Mouse (Mus musculus) T-helper 1 cell (primary cell): ENCODE results near the gene Crispld2.

ENCODE experiments used
- in situ Hi-C: fragments of 300-600 bp; cut with MboI, MseI; formaldehyde crosslinking; loops from one replicate; pipeline ENCODE4 v1.15.1; 2025; ENCODE audit warnings: high pct_unique_total_duplicates

Crispld2 gene

DNA sequence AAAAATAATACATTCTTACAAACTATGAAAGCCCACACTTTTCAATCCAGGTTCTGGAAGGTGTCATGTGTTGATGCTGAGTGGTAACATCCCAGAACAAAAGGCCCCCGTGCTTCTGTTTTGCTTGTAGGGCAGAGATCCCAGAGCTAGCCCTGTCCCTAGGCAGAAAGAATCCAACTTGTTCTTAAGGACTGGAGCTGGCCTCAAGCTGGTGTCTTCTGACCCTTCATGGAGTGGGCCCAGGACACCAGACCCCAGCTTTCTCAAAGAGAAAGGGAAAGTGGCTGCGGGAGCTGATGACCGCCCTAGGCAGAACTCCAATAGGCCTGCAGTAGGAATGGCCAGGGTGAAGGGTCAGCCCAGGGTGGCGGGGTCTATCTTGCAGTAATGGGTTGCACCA lies 5.0 kb downstream of the Crispld2 start:
- in situ Hi-C loops, result loop anchor here (5.0 kb wide), 1 partner anchor 65 kb away; no protein-coding TSS in a partner anchor

DNA sequence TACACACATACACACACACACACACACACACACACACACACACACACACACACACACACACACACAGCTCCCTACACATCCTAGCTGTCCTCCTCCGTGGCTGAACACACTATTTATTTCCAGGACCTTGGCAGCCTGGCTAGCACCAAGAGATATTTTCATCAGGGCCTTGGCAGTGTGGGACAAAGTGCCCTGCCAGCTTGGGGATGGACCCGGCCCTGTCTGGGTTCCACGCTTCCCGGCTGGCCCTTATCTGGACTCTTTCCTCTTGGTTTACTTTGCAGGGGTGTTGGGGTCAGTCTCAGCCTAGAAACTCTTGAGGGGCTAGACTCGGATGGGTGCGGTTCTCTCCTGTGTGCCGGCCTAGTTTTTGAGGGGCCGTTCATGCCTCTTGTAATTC lies 8.2 kb downstream of the Crispld2 start:
- in situ Hi-C loops, result no loop called here

DNA sequence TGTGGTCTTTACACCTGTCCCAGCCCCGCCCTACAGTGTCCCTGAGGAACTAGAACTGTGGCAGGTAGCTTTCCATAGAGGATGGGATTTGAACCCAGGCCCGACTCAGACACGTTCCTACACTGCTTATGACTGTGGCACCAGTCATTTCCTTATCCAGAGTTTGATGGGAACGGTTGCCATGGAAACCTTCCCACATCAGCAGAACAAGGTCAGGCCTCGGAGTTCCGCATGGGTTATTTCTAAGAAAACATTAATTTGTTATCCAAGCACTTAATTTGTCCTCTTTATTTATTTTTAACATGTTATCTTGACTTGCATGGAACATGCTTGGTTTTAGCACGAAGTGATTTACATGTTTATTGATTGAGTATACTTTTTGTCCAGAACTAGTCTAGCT lies 9.5 kb downstream of the Crispld2 start:
- in situ Hi-C loops, result no loop called here

DNA sequence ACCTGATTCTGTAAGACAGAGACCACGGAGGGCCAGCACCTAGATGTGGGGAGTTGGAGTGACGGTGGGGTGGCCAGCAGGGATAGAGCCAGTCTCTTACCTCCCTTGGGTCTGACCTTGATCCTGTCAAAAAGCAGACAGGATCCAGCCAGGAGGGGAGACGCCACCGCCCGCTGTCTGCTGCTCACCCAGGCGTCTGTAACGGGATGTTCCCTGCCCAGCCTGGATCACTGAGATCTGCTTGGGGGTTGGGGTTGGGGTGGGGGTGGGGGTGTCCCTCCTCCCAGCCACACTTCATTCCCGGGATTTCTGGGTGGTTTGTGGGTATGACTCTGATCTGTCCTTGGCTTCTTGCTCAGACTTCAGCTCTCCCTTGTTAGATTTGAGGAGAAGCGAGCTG lies 10.1 kb downstream of the Crispld2 start:
- in situ Hi-C loops, result no loop called here

DNA sequence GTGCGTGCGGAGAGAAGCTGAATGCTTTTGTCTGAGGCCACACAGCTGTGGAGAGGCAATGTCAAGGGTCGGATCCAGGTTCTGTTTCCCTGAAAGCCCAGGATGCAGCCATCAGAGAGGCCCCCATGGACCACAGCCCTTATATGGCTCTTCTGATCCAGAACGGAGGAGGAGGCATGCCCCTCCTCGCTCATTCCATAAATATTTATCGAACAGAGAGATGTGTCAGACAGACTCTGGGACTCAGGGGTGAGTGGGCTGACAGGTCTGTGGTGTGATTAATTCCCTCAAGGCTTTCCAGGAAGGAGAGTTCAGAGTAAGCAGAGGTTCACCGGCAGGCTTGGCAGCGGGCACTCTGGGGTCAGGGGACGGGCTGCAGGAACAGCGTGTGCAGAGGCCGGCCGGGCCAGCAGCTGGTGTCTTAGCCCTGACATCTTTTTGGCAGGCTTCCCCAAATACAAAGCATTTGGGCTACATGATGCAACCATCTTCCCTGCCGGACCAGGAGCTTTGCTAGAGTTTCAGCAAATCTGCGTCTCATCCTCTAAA lies 12.0 kb downstream of the Crispld2 start:
- in situ Hi-C loops, result no loop called here

DNA sequence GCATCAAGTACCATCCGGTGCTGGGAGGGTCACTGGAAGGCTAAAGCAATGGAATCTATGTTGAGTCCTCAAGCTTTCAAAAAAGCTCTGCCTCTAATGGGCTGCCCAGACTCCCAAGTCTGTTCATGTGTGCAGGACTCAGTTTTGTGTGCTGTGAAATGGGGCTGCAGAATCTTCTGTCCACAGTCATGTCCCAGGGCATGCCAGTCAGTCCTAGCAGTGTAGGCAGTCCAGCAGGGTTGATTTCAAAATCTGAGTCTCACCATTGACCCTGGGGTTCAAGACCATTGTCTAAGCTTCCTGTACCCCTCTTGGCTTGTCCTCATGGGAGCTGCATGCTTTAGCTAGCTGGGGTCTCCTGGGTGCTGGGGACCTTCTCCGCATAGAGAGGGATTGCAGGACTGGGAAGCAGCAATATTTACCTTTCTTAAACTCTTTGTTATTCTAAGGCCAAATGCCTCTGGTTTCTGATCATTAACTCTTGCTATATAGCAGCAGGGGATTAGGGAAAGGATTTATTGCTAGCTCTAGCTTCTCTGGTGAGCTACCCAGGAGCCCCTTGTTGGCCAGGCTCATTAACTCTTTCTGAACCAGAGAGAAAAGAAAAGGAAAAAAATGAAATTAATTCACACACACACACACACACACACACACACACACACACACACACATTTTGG lies 12.6 kb downstream of the Crispld2 start:
- in situ Hi-C loops, result no loop called here

DNA sequence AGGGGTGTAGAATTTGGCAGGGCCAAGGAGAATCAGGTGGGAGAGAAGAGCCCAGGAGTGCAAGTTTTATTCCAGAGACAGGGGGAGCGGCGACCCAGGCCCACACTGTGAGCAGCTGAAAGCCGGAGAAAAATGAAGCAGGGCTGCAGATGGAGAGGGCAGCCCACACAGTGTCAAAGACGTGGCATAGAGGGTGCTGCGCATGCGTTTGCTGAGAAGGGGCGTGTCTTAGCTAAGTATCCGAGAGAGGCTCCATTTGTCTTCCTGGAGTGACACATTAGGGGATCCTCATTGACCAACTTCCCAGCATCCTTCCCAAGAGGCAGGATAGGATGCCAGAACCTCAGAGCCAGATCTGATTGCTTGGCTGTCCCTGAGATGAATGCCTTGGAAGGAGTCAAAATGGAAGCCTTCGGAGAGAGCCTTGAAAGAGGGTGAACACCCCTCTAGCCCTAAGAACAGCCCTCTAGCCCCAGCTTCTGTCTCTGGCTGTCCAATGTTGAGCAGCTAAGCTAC lies 14.5 kb downstream of the Crispld2 start:
- in situ Hi-C loops, result no loop called here

DNA sequence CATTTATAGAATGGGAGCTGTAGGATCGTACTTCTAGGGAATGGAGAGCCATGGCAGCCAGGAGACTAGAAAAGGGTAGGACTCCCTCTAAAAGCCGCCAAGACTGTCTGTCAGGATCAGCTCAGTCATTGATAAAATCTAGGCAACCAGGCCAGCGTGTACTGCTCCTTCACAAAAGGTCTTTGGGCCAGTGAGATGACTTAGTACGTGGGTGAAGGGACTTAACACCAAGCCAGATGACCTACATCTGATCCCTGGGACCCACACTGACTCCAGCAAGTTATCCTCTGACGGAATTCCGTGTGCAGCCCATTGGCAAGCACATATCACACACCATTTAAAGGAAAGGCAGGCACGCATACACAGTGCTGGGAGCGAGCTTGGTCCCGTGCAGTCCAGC lies 14.9 kb downstream of the Crispld2 start:
- in situ Hi-C loops, result no loop called here

DNA sequence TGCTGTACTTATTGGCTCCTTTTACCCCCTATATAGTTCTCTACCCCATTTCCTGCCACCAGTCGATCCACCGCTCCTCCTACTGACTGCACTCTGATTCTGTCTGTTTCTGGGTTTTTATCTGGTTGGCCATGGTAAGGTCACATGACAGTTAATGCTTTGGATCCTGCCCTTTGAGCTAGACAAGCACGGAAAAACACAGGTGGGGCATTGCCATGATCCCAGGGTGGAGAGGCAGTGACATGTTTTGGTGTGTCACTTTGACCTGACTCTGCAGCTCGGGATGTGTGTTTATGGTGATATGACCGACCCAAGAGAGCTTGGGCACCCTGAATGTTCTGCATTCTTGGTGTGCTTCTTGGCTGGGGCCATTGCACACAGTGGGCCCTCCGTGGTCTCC lies 17.0 kb downstream of the Crispld2 start:
- in situ Hi-C loops, result no loop called here

DNA sequence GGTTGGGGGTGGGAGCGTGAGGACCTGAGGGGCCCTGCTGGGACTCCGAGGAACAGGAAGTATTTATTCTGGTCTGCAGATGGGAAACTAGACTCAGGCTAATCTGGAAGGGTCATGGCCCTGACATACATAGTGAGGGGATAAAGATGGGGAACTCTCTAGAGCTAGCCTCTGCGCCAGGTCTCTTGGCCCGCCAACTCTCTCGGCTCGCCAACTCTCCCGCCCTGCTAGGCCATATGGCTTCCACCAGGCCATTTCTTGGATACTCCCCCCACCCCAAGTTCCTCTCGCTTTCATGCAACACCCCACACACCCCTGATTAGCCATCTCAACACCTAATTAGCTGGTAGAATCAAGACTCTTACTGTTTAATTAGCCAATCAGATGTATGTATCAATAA lies 20.3 kb downstream of the Crispld2 start:
- in situ Hi-C loops, result no loop called here

DNA sequence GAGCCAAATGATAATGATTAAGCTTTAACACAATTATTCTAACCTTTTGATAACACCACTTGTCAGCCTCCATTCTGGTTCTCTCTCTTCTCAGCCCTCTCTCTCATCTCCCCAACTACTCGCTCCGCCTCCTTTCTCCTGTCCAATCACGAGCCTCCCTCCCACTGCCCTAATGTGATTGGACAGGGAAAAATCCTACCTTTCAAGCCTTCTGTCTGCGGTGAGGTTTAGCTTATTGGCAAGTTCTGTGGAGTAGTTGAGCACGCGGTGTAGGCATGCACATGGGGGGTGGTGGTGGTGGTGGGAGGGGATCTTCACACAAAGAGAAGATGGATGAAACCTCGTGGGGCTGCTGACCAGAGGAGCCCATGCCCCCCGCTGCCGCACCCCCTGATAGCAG lies 20.7 kb downstream of the Crispld2 start:
- in situ Hi-C loops, result no loop called here

DNA sequence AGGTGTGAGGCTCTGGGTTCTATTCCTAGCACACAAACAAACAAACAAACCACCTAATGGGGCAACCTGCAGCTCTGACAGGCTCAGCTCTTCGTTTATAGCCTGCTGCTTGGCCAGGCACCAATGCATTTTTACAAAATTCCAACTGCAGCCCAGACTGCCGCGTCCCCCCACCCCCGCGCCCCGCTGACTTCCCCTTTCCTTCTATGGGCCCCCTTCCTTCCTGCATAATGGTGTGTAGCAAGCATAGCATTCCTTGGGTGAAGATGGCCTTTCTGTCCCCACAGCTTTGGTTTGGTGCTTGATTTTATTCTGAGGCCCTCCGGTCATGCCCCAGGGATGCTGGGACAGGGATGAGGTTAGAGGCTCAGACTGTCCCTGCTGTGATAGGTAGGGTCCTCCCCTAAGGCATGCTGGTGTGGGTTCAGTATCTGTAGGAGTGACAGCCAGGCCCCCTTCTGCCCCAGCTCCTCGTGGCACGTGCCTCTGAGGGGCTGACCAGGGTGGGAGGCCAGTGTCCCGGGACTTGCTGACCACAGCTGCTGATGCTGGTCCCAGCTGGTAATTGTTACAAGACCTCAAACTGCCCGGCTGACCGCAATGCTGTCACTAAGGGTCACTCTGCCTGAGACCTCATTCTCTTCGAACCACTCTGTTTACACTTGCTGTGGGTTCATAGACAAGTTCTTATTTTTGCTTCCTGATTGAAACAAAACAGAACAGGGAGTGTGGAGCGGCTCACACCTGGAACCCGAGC lies 22.2 kb downstream of the Crispld2 start:
- in situ Hi-C loops, result no loop called here

DNA sequence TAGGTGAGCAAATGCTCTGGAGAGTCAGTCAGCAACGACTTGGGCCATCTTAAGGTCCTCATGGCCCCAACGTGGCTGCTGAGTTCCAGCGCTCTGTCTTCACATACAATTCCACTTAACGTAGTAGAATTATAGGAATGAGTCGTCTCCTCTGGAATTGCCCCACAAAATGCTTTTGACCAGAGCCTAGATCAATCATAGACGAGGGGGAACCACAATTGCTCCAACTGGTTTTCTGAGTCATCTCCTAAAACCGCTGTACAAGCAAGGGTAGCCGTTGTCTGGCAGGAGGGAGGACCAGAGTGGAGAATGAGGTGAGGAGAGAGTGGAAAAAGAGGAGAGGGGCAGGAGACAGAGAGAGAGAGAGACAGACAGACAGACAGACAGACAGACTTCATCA lies 23.7 kb downstream of the Crispld2 start:
- in situ Hi-C loops, result no loop called here

DNA sequence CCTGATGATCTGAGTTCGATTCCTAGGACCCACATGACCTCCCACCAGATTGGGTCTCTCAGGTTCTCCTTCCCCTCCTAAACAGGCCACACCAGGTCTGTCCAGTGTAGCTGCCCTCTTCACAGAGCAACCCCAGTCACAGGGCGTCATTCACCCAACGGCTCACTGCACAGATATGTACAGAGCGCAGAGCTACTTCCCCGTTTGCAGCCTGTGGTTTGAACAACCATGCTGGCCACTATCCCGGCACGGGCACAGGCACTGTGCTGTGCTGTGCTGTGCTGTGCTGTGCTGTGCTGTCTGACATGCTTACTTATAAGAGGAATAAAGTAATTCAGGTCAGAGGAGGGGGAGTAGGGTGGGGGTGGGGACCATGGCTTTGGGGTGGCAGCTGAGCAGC lies 24.2 kb downstream of the Crispld2 start:
- in situ Hi-C loops, result no loop called here

DNA sequence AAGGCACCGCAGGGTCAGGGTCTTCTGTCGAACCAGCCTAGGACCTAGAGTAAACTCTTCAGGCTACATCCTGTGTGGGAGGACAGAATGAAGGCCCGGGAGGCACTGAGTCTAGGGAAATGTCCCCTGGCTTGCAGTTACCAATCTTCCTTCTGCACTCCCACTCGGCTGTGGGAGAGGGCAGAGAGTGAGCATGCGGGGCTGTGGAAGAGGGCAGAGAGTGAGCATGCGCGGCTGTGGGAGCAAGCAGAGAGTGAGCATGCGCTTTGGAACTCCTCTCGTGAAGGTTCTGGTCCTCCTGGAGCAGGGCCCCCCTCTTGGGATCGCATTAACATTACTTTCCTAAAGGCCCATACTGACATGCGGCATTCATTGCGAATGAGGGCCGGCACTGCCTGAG lies 25.1 kb downstream of the Crispld2 start:
- in situ Hi-C loops, result no loop called here

DNA sequence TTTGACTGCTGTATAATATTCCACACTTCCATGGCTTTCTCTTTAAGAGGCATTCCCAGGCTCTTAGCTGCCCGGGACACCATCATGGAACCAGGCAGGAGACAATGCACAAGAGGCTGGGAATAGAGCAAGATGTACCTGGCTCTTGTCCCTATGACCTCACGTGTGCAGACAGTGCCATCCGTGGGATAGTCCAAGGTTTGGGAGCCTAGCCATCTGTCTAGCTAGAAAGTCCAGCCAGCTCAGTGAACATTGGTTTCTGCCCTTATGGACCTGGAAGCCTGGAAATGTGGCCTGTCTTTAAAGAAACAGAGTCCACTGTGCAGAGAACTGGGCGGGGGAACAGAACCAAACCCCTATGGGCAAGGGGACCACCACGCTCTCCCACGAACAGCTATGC lies 25.5 kb downstream of the Crispld2 start:
- in situ Hi-C loops, result no loop called here

DNA sequence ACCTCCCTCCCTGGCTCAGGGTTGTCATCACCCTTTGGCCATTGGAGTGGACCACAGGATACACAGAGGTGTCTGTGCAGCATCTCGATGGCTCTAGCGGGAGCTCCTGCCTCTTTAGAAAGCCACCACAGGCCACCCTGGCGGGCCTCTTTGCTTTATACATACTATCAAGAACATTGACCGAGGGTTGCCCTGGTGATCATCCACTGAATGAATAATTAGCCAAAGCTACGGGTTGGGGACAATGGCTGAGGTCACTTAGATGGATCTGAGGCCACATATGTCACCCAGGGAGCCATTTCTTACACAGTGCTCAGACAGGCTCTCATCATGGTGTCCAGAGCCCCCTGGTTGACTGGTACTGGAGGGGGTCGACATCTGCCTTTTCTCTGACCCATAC lies 26.1 kb downstream of the Crispld2 start:
- in situ Hi-C loops, result no loop called here

DNA sequence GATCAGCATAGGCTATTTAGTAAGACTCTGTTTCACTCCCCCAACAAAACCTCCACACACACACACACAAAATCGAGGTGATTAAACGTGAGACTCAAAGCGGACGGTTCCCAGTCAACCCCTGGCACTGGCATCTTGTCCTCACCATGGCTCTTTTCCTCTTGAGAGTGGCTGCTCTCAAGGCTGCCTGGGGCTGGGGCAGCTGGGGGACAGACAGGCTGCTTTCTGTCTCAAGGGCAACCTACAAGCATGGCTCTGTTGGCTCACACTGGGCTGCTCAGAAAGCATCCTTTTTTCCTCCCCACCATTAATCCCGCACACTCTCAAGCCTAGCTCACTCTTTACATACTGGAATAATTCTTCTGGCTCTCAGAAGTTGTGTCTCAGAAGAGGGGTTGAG lies 27.1 kb downstream of the Crispld2 start:
- in situ Hi-C loops, result no loop called here

DNA sequence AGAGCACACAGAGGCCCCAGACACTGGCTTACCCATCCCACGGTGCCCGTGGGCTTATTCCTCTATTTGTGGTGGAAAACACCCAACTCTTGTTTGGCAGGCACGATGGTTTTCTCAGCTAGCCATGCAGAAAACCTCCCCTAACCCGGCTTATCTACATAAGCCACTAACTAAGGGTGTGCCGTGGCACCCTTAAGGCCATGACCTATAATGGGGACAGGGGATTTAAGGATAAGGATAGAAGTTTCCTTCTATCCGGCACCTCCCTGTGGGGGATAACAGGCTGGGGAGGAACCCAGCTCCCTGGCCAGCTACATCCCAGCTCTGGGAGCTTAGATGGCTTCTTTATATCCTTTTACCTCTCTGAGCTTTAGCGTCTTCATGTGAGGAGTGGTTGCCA lies 28.1 kb downstream of the Crispld2 start:
- in situ Hi-C loops, result no loop called here

DNA sequence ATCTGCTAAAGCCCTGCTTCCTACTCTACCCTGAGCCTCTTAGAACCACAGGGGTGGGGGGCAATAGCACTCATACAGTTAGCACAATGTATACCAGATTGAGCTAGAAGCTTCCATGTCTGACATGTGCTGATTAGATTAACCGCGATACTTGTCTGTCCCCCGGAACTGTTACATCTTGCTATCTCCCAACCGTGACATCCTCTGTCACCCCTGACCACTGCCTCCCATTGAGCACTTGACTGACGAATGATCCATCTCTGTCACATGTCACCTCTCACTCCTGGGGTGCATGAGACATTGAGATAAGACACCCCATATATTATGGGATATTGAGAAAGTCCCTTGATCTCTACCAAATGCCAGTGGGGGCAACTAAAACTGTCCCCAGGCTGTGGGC lies 34.0 kb downstream of the Crispld2 start:
- in situ Hi-C loops, result no loop called here

DNA sequence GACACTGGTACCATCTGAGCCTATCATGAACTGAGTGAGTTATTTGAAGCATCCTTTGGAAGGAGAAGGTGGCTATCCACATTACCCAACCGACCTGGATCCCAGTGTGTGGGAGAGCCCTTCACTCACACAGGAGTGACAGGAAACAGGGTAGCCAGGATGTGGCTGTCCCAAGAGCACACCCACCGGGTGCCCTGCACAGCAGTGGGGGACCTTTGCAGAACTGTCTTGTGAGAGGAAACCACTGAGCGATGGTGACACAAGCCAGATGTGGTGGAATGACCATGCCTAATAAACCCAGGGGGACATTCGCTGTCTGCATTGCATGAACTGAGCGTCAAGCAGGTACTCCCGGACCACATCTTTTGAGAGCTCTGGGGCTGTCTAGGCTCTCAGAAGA lies 34.8 kb downstream of the Crispld2 start:
- in situ Hi-C loops, result no loop called here

DNA sequence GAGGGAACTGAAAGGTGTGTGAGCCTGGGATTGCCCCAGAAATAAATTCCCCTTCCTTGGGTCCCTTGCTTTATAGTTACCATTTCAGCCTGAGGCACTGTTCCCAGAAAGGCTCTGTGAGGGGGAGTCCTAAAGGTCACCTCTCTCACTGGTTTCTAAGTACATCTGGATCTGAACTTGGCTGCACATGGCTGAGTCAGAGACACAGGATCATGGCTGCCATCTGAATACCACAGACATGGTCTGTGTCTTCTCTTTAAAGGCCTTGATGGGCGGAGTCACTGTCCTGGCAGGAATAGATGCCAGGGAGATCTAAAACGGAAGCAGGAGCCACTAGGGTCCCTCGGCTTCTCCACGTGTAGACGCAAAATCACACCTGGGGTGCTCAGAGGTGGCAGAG lies 38.2 kb downstream of the Crispld2 start:
- in situ Hi-C loops, result no loop called here
